Mouse (Mus musculus) liver, embryonic 13.5 days (tissue): ENCODE results near the gene Eif5. TPM values are rescaled to one million over a fixed set of nuclear protein-coding genes. Genes with fewer than 3 reads are reported as not detected.

ENCODE experiments used
- ATAC-seq: fragments of 200-750 bp; cut with Nextera tagmentation; 2 replicates; pipeline ENCODE4 v1.8.0; 2017; ENCODE audit warnings: low read depth, mild to moderate bottlenecking, moderate number of reproducible peaks, moderate library complexity
- DNase-seq: peaks from one replicate; pipeline ENCODE4 v3.0.0; 2022
- H3K27ac ChIP-seq: fragments of 300-500 bp; sonication (generic); 2 replicates; pipeline ENCODE4 v1.5.1; 2015; ENCODE audit warnings: moderate library complexity, mild to moderate bottlenecking, inconsistent platforms
- H3K27me3 ChIP-seq: fragments of 300-500 bp; sonication (generic); 2 replicates; pipeline ENCODE4 v1.6.1; 2015; ENCODE audit warnings: mild to moderate bottlenecking, inconsistent platforms
- H3K36me3 ChIP-seq: fragments of 300-500 bp; sonication (generic); 2 replicates; pipeline ENCODE4 v1.6.1; 2015; ENCODE audit warnings: mild to moderate bottlenecking, inconsistent platforms
- H3K4me1 ChIP-seq: fragments of 300-500 bp; sonication (generic); replicated peaks from 2 replicates; pipeline ENCODE4 v1.6.1; 2015; ENCODE audit warnings: inconsistent platforms
- H3K4me2 ChIP-seq: fragments of 300-500 bp; sonication (generic); 2 replicates; pipeline ENCODE4 v1.6.1; 2015; ENCODE audit warnings: inconsistent platforms, mild to moderate bottlenecking, moderate library complexity
- H3K4me3 ChIP-seq: fragments of 300-500 bp; sonication (generic); replicated peaks from 2 replicates; pipeline ENCODE4 v1.5.1; 2015; ENCODE audit warnings: mild to moderate bottlenecking, inconsistent platforms
- H3K9ac ChIP-seq: fragments of 300-500 bp; sonication (generic); 2 replicates; pipeline ENCODE4 v1.6.1; 2015; ENCODE audit warnings: mild to moderate bottlenecking, inconsistent platforms
- H3K9me3 ChIP-seq: fragments of 300-500 bp; sonication (generic); replicated peaks from 2 replicates; pipeline ENCODE4 v1.6.1; 2016; ENCODE audit warnings: inconsistent platforms
- WGBS: fragments of 180-500 bp; shearing (Covaris S2); methylation state at CpG from one replicate; pipeline ENCODE4 v1.1.7; 2015; ENCODE audit not compliant: insufficient replicate concordance; 5-methylcytosine and 5-hydroxymethylcytosine counted together
- polyA plus RNA-seq: library from polyadenylated mRNA; unstranded; fragments of >200 nt; fragmentation: Nextera tagmentation; extraction: Ambion mirVana; gene quantifications from 2 replicates; pipeline ENCODE4 v1.2.1, GENCODE M21; 2015

The Eif5 gene
- polyA plus RNA-seq, 1 experiment from 2014 or later: 677 TPM

DNA sequence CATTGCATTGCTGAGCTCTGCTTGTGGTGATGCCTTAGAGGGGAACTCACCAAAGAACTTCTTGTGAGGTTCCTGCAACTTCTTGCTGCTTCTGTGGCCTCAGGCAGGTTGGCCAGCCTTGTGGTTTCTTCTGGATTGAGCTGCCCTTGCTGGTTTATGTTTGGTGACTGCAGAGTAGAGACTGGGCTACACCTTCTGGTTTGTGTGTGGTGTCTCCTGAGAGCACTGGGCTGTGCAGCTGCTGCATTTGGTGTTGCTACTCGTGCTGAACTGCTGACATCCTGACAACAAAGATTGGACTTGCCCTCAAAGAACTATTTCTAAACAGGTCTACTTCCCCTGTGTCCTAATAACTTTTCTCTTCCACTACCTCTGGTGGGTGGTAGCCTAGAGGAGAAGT lies 13.3 kb upstream of the Eif5 start:
- Histone ChIP-seq H3K4me3 (no peak overlapping the region), H3K27ac (peak overlapping the region; percentile 15; the same call in 1 of the 2 replicates), H3K9me3 (0 out of 2 replicates have a peak, but pooled peaks cover 6% of the 10 kb centered on the region), H3K27me3 (peaks cover 70% of the 10 kb centered on the region), H3K9ac (no peak overlapping the region), H3K4me2 (no peak overlapping the region), H3K36me3 (no peaks in the 10 kb centered on the region), H3K4me1 (peaks cover 20% of the 10 kb centered on the region)
- no peak for DNase-seq
- no peak for ATAC-seq
- 41% methylated on average over 1 of the region's 1 CpGs for WGBS

DNA sequence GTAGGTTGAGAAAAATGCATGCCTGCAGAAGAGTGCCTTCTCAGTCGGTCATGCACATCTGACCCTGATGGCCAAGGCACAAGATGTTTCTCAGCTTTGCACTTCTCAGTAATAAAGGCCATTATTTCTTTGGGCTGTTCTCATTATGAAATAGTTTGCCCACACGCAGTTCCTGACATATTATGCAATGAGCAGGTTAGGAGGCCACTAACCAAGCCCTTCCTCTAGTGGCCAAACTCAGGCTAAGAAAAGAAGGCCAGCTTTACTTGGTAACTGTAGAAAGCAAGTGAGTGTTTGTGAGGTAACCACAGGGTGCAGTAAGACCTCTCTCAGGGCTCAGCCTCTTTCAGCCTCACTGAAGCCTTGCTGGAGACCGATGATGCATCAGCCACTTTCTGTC lies 12.9 kb upstream of the Eif5 start:
- ATAC-seq (no peak), DNase-seq (no peak)
- no peaks in the 10 kb centered on the region for H3K36me3 ChIP-seq
- H3K4me1 ChIP-seq: peaks cover 16% of the 10 kb centered on the region
- 57% methylated on average over 3 of the region's 3 CpGs for WGBS
- peaks cover 70% of the 10 kb centered on the region for H3K27me3 ChIP-seq
- no peak overlapping the region for H3K4me3 ChIP-seq
- 0 out of 2 replicates have a peak, but pooled peaks cover 6% of the 10 kb centered on the region for H3K9me3 ChIP-seq
- H3K27ac ChIP-seq: no peak overlapping the region
- no peak overlapping the region for H3K9ac ChIP-seq
- H3K4me2 ChIP-seq: no peak overlapping the region

DNA sequence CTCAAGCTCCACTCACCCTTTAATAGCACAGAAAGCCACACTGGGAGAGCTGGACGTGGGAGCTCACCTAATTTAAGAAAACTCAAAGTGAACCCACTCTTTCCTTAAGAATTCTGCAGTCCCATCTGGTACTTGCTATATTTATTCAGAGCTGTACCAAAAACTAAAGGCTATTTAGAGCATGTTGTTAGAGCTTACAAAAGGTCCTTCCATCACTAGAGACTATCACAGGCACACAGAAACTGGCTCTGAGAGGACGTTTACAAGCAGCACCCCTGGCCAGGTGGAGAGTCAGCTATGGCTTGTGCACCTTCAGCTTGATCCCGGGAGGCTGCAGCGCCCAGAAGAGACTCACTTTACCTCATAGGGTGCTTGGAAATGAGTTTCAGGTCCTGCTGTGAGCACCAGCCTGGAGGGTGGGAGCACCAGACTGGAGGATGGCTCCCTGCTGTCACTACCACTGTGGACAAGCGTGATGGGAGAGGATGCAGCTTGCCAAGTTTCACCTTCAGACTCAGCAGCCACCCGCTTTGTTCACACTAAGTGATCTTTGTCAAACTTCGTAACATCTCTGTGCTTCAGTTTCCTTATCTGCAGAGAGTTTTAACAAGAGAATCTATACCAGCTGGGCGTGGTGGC lies 10.1 kb upstream of the Eif5 start:
- no peak overlapping the region for H3K4me3 ChIP-seq
- H3K4me1 ChIP-seq: peaks cover 13% of the 10 kb centered on the region; the same call in 1 of the 2 replicates
- no peaks in the 10 kb centered on the region for H3K9me3 ChIP-seq
- ATAC-seq: no peak
- H3K27ac ChIP-seq: no peak overlapping the region
- H3K9ac ChIP-seq: no peak overlapping the region
- H3K27me3 ChIP-seq: peaks cover 85% of the 10 kb centered on the region
- no peaks in the 10 kb centered on the region for H3K36me3 ChIP-seq
- WGBS: 47% methylated on average over 8 of the region's 8 CpGs
- no peak for DNase-seq
- H3K4me2 ChIP-seq: no peak overlapping the region

DNA sequence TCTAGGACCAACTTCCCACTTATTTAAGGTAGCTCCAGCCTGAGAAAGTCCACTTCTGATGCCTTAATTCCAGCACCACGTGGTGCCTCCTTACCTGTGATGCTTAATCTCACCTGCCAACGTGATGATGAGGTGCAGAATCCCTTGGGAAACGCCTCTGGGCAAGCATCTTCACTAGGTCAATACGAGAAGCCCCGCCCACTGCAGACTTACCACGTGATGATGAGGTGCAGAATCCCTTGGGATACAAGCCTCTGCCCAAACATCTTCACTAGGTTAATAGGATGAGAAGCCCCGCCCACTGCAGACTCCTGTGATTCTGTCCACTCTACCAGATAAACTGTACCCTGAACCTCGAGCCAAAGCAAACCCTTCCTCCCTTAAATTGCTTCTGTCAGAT lies 8.6 kb upstream of the Eif5 start:
- Histone ChIP-seq H3K27me3 (peaks cover 83% of the 10 kb centered on the region), H3K9ac (no peak overlapping the region), H3K27ac (no peak overlapping the region), H3K4me1 (peaks cover 10% of the 10 kb centered on the region; the same call in 1 of the 2 replicates), H3K9me3 (no peaks in the 10 kb centered on the region), H3K4me3 (no peak overlapping the region), H3K36me3 (no peaks in the 10 kb centered on the region), H3K4me2 (no peak overlapping the region)
- DNase-seq (no peak), ATAC-seq (no peak)
- WGBS: 19% methylated on average over 8 of the region's 8 CpGs

DNA sequence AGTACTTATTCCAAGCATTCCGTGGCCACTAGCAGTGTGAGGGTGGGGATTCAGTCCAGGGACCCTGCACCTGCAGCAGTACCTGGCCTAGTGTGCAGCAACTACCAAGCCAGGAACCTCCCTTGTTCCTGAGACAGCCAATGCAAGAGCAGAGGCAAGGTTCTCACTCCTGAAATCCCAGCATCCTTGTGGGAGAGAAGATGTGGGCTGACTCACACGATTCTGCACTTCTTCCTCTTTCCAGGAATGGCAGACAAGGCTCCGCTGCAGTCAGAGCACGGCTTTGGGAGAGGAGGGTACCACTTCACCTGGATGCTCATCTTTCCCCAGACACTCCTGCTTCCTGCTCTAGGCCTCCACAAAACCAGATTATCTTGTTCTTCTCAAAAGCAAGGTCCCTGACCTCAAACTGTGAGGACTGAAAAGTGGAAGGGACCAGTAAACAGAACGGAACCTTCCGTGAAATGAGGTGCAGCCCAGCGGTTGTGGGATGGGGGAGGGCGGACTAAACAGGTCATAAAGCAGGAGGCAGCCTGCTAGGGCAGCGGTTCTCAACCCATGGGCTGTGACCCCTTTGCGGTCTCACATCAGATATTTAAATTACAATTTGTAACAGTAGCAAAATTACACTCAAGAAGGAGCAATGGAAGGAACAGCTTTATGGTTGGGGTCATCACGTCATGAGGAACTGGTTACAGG lies 4.6 kb upstream of the Eif5 start:
- ATAC-seq: no peak
- Histone ChIP-seq H3K27me3 (peaks cover 55% of the 10 kb centered on the region), H3K9ac (no peak overlapping the region), H3K4me1 (peaks cover 34% of the 10 kb centered on the region), H3K36me3 (no peaks in the 10 kb centered on the region), H3K27ac (no peak overlapping the region), H3K4me2 (no peak overlapping the region), H3K9me3 (no peaks in the 10 kb centered on the region), H3K4me3 (no peak overlapping the region)
- DNase-seq: no peak
- 56% methylated on average over 11 of the region's 11 CpGs for WGBS

DNA sequence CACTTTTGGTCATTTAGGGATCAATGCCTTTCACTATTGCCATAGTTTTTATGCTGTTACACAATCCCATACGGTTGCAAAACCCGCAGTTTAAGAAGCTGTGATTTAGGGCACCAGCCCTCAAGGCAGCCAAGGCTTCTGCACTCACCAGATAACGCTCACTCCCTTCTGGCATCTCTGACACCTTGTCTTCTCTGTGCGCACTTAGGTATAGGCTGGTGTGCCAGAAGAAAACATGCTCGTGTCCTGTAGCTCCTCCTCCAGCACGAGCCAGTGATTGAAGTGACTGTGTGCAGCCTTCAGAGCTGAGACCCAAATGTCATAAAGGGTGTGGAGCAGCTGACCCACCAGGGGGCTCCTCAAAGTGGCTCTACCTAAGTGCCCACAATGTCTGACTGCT lies 2.5 kb upstream of the Eif5 start:
- ATAC-seq (peak; percentile 62), DNase-seq (peak; percentile 76)
- Histone ChIP-seq H3K27me3 (peaks cover 38% of the 10 kb centered on the region), H3K4me3 (peak overlapping the region; percentile 7; the same call in 1 of the 2 replicates), H3K4me1 (peaks cover 46% of the 10 kb centered on the region), H3K9ac (peak overlapping the region; percentile 93), H3K27ac (peak overlapping the region; percentile 86), H3K36me3 (peaks cover 16% of the 10 kb centered on the region), H3K9me3 (no peaks in the 10 kb centered on the region), H3K4me2 (peak overlapping the region; percentile 40)
- WGBS: 12% methylated on average over 6 of the region's 6 CpGs

DNA sequence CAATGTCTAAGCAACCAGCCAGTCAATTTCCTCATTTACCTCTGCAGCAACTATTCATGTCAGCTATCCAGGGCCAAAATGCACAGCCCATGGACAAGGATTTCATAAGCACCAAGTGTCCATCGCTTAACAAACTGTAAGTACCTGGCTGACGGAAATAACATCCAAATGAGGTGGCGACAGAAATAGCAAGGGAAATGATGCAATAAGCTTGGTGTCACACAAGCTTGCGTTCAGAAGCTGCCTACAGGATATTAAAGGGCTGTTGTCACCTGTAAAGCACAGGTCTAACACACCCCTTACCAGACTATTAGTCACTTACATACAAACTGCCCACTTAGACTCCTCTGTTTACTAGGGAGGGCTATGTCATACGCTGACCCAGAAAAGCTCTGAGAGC lies 2.1 kb upstream of the Eif5 start:
- DNase-seq: no peak
- peak overlapping the region; percentile 86 for H3K27ac ChIP-seq

DNA sequence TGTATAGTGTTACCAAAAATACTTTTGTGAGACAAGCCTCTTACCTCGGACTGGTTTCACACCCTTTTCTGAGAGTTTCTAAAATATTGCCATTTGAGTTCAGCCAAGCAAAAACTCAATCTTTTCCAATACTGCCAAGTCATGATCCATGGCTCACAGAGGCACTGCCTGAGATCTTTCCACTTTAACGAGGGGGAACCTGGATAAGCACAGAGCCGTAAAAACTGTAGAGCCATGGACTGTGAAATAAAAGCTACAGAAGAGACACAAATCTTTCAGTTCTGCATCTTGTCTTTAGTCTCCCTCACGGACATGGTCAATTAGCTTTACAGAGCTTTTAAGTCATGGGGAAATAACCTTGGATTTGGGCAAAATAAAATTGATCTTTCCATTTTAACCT lies 1.1 kb upstream of the Eif5 start:
- H3K27me3 ChIP-seq: peaks cover 24% of the 10 kb centered on the region
- no peaks in the 10 kb centered on the region for H3K9me3 ChIP-seq
- H3K4me3 ChIP-seq: peak overlapping the region; percentile 96
- H3K9ac ChIP-seq: peak overlapping the region; percentile 93
- peaks cover 30% of the 10 kb centered on the region for H3K36me3 ChIP-seq
- peak overlapping the region; percentile 93 for H3K27ac ChIP-seq
- ATAC-seq (no peak), DNase-seq (no peak)
- 56% methylated on average over 4 of the region's 4 CpGs for WGBS
- H3K4me2 ChIP-seq: peak overlapping the region; percentile 73
- peaks cover 56% of the 10 kb centered on the region for H3K4me1 ChIP-seq

More for the DNA sequence above, 2.1 kb upstream of the Eif5 start:
- Histone ChIP-seq H3K4me2 (peak overlapping the region; percentile 40), H3K27me3 (peaks cover 33% of the 10 kb centered on the region), H3K4me3 (peak overlapping the region; percentile 7), H3K36me3 (peaks cover 20% of the 10 kb centered on the region), H3K9me3 (no peaks in the 10 kb centered on the region), H3K9ac (peak overlapping the region; percentile 93), H3K4me1 (peaks cover 51% of the 10 kb centered on the region)
- 40% methylated on average over 5 of the region's 5 CpGs for WGBS
- ATAC-seq: no peak

DNA sequence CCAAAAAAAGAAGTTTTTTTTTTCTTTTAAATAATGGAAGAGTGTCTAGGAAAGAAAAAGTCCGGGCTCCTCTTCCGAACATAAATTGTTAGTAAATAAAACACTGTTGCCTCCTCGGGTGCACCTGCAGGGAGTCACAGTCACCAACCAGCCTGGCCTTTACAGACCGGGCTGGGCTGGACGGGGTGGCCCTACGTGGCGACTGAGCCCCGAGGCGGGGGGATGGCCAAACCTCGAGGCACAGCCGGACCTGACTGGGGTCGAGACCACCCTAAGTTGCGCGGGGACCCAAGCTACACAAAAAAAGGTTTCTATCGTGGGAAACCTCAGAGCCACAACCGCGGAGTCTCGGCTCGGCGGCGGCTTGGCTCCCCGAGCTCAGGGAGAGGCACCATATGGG lies 475 bp upstream of the Eif5 start:
- under 1% methylated on average over 22 of the region's 22 CpGs for WGBS
- Histone ChIP-seq H3K27me3 (peaks cover 20% of the 10 kb centered on the region), H3K9me3 (no peaks in the 10 kb centered on the region), H3K4me3 (peak overlapping the region; percentile 96), H3K4me2 (peak overlapping the region; percentile 73), H3K36me3 (peaks cover 36% of the 10 kb centered on the region), H3K4me1 (peaks cover 57% of the 10 kb centered on the region), H3K9ac (peak overlapping the region; percentile 93), H3K27ac (peak overlapping the region; percentile 93)
- ATAC-seq (peak; percentile 25; the same call in 1 of the 2 replicates), DNase-seq (no peak)

DNA sequence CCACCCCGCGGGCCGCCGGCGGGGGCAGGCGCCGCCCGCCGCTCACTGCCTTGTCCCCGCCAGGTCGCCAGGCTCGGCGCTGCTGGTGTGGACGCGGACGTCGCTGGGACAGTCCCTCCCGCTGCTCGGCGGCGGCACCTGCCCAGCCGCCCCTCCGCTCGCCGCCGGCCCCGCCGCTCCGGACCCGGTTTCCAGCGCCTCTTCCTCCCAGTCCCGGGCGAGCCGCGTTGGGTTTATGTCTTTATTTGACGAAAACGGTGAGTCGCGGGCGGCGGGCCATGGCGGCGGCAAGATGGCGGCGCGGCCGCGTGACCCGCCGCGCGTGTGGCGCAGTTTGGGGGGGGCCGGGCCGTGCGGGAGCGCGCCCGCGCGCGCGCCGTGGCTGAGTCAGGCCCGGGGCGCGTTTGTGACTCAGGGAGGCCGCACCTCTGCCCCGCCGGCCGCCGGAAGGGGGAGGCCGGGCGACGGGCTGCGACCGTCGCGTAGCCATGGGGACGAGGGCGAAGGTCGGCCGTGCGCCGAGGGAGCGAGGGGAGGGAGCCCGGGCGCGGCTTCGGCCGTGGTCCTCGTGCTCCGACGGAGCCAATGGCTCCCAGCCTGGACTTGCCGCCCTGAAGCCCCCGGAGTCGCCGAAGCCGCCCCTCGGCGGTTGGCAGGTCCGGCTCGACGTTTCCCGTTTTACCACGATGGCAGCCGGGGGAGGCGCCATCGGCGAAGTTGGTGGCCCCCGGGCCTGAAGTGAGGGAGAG lies 650 bp downstream of the Eif5 start:
- Histone ChIP-seq H3K4me3 (peak overlapping the region; percentile 96), H3K9ac (peak overlapping the region; percentile 97), H3K27ac (peak overlapping the region; percentile 97), H3K27me3 (peaks cover 11% of the 10 kb centered on the region), H3K4me2 (peak overlapping the region; percentile 84), H3K4me1 (peaks cover 69% of the 10 kb centered on the region), H3K9me3 (no peaks in the 10 kb centered on the region), H3K36me3 (peaks cover 48% of the 10 kb centered on the region)
- under 1% methylated on average over 78 of the region's 111 CpGs for WGBS
- peak; percentile 77 for DNase-seq
- peak; percentile 52 for ATAC-seq

DNA sequence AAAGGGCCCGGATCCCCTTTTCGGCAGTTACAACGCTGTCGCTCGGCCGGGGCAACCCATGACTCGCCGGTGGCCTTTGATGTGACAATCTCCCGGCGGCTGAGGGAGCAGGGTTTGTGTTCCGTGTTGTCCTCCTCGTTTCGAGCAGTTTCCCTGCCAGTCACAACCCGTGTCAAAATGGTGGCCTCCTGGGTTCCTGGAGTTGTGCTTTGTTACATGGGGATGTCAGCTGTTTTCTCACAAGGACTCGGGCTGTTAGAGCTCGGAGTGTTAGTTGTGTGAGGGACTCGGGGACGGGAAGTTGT lies 1.2 kb downstream of the Eif5 start:
- 1% methylated on average over 18 of the region's 18 CpGs for WGBS
- peak overlapping the region; percentile 97 for H3K9ac ChIP-seq
- ATAC-seq (no peak), DNase-seq (no peak)
- no peaks in the 10 kb centered on the region for H3K9me3 ChIP-seq
- H3K27me3 ChIP-seq: peaks cover 8% of the 10 kb centered on the region
- peak overlapping the region; percentile 84 for H3K4me2 ChIP-seq
- H3K27ac ChIP-seq: peak overlapping the region; percentile 97
- peaks cover 53% of the 10 kb centered on the region for H3K36me3 ChIP-seq
- H3K4me3 ChIP-seq: peak overlapping the region; percentile 96
- H3K4me1 ChIP-seq: peaks cover 69% of the 10 kb centered on the region
